Mouse (Mus musculus) kidney, embryonic 14.5 days (tissue): ENCODE measurements around the gene Cdk5r1. TPM values are rescaled to one million over a fixed set of nuclear protein-coding genes. Genes with fewer than 3 reads are reported as not detected.

Source experiments
- ATAC-seq: fragments of 200-750 bp; cut with Nextera tagmentation; 2 replicates; pipeline ENCODE4 v1.8.0; 2017; ENCODE audit warnings: moderate number of reproducible peaks, mild to moderate bottlenecking, moderate TSS enrichment, moderate library complexity; ENCODE audit not compliant: low FRiP score, low TSS enrichment
- H3K27ac ChIP-seq: fragments of 300-500 bp; sonication (generic); 2 replicates; pipeline ENCODE4 v1.5.1; 2014; ENCODE audit warnings: low read depth, mild to moderate bottlenecking, low read length, moderate library complexity, mixed read lengths
- H3K27me3 ChIP-seq: fragments of 300-500 bp; sonication (generic); 2 replicates; pipeline ENCODE4 v1.6.1; 2014; ENCODE audit warnings: mild to moderate bottlenecking, low read length; ENCODE audit not compliant: control insufficient read depth, insufficient read depth
- H3K36me3 ChIP-seq: fragments of 300-500 bp; sonication (generic); 2 replicates; pipeline ENCODE4 v1.6.1; 2014; ENCODE audit warnings: low read length, mixed read lengths; ENCODE audit not compliant: control insufficient read depth, insufficient read depth
- H3K4me1 ChIP-seq: fragments of 300-500 bp; sonication (generic); 2 replicates; pipeline ENCODE4 v1.6.1; 2014; ENCODE audit warnings: low read length, mixed read lengths; ENCODE audit not compliant: control insufficient read depth, insufficient read depth
- H3K4me2 ChIP-seq: fragments of 300-500 bp; sonication (generic); replicated peaks from 2 replicates; pipeline ENCODE4 v1.6.1; 2014; ENCODE audit warnings: low read depth, mild to moderate bottlenecking, low read length
- H3K4me3 ChIP-seq: fragments of 300-500 bp; sonication (generic); 2 replicates; pipeline ENCODE4 v1.5.1; 2014; ENCODE audit warnings: mild to moderate bottlenecking, low read length
- H3K9ac ChIP-seq: fragments of 300-500 bp; sonication (generic); 2 replicates; pipeline ENCODE4 v1.6.1; 2014; ENCODE audit warnings: low read depth, mild to moderate bottlenecking, low read length, moderate library complexity
- H3K9me3 ChIP-seq: fragments of 300-500 bp; sonication (generic); 2 replicates; pipeline ENCODE4 v1.6.1; 2016; ENCODE audit warnings: low read length; ENCODE audit not compliant: control insufficient read depth
- WGBS: fragments of 180-500 bp; shearing (Covaris S2); extraction: QIAGEN DNeasy Blood & Tissue Kit; methylation state at CpG from one replicate; pipeline ENCODE4 v1.1.7; 2014; 5-methylcytosine and 5-hydroxymethylcytosine counted together
- polyA plus RNA-seq: library from polyadenylated mRNA; unstranded; fragments of >200 nt; fragmentation: Nextera tagmentation; extraction: Ambion mirVana; gene quantifications from 2 replicates; pipeline ENCODE4 v1.2.1, GENCODE M21; 2014

Cdk5r1 gene
- 0.84 and 1.6 TPM in 2 replicates for polyA plus RNA-seq

GRCm38 (mm10) chr11:80476222-80477189, at the start of gene Cdk5r1:
Cdk5r1 (plus strand) TSS chr11:80477023.
- Histone ChIP-seq H3K36me3 (peaks cover 19% of the 10 kb centered on the region), H3K4me2 (peak within 1 kb of the TSS; percentile 99)

GRCm38 (mm10) chr11:80428381-80429008, 48.3 kb upstream of the Cdk5r1 start, which contains the start of gene Psmd11:
Psmd11 (plus strand) TSS chr11:80428615.
- H3K9ac ChIP-seq = peak within 1 kb of the TSS; percentile 96
- peaks cover 16% of the 10 kb centered on the region for H3K36me3 ChIP-seq
- under 1% methylated on average over 56 of the region's 58 CpGs for WGBS
- peak within 1 kb of the TSS; percentile 65; the same call in 1 of the 2 replicates for H3K27ac ChIP-seq
- peak within 1 kb of the TSS; percentile 99 for H3K4me3 ChIP-seq
- peak within 1 kb of the TSS; percentile 49 for H3K4me2 ChIP-seq
- no peaks in the 10 kb centered on the region for H3K9me3 ChIP-seq
- peak; percentile 99 for ATAC-seq
- H3K4me1 ChIP-seq = peaks cover 7% of the 10 kb centered on the region
- no peaks in the 10 kb centered on the region for H3K27me3 ChIP-seq

More at GRCm38 (mm10) chr11:80476222-80477189, at the start of gene Cdk5r1:
- peak; percentile 91 for ATAC-seq
- Histone ChIP-seq H3K9me3 (no peaks in the 10 kb centered on the region), H3K27ac (peak within 1 kb of the TSS; percentile 77), H3K27me3 (no peaks in the 10 kb centered on the region), H3K4me3 (peak within 1 kb of the TSS; percentile 74), H3K9ac (peak within 1 kb of the TSS; percentile 73), H3K4me1 (peaks cover 12% of the 10 kb centered on the region)
- under 1% methylated on average over 75 of the region's 116 CpGs for WGBS

GRCm38 (mm10) chr11:80429009-80429475, 47.8 kb upstream of the Cdk5r1 start:
- Histone ChIP-seq H3K4me3 (peak overlapping the region; percentile 99), H3K9ac (peak overlapping the region; percentile 96), H3K9me3 (no peaks in the 10 kb centered on the region), H3K27ac (peak overlapping the region; percentile 65; the same call in 1 of the 2 replicates), H3K36me3 (peaks cover 20% of the 10 kb centered on the region), H3K4me1 (peaks cover 7% of the 10 kb centered on the region), H3K27me3 (no peaks in the 10 kb centered on the region), H3K4me2 (peak overlapping the region; percentile 49)
- WGBS = under 1% methylated on average over 37 of the region's 37 CpGs
- ATAC-seq = no peak; the same call in none of the 2 replicates

- H3K27ac ChIP-seq = no peak overlapping the region
Measured at GRCm38 (mm10) chr11:80429500-80430166, 47.2 kb upstream of the Cdk5r1 start.

GRCm38 (mm10) chr11:80430366-80430910, 46.4 kb upstream of the Cdk5r1 start:
- H3K9ac ChIP-seq = no peak overlapping the region
- no peak overlapping the region for H3K27ac ChIP-seq
- H3K27me3 ChIP-seq = no peaks in the 10 kb centered on the region
- peaks cover 28% of the 10 kb centered on the region for H3K36me3 ChIP-seq
- no peak overlapping the region for H3K4me3 ChIP-seq
- ATAC-seq = no peak
- peaks cover 7% of the 10 kb centered on the region for H3K4me1 ChIP-seq
- H3K9me3 ChIP-seq = no peaks in the 10 kb centered on the region
- no peak overlapping the region for H3K4me2 ChIP-seq
- WGBS = 81% methylated on average over 3 of the region's 3 CpGs

More at GRCm38 (mm10) chr11:80429500-80430166, 47.2 kb upstream of the Cdk5r1 start:
- H3K4me2 ChIP-seq = peak overlapping the region; percentile 49
- 57% methylated on average over 14 of the region's 14 CpGs for WGBS
- H3K36me3 ChIP-seq = peaks cover 23% of the 10 kb centered on the region
- H3K4me3 ChIP-seq = peak overlapping the region; percentile 99
- no peaks in the 10 kb centered on the region for H3K27me3 ChIP-seq
- no peak for ATAC-seq
- H3K4me1 ChIP-seq = peaks cover 7% of the 10 kb centered on the region
- no peaks in the 10 kb centered on the region for H3K9me3 ChIP-seq
- peak overlapping the region; percentile 96 for H3K9ac ChIP-seq

GRCm38 (mm10) chr11:80446916-80447315, 29.9 kb upstream of the Cdk5r1 start:
- Histone ChIP-seq H3K9ac (no peak overlapping the region), H3K4me1 (no peaks in the 10 kb centered on the region), H3K27ac (no peak overlapping the region), H3K9me3 (no peaks in the 10 kb centered on the region), H3K4me3 (no peak overlapping the region), H3K36me3 (peaks cover 69% of the 10 kb centered on the region), H3K27me3 (no peaks in the 10 kb centered on the region), H3K4me2 (no peak overlapping the region)
- 95% methylated on average over 3 of the region's 3 CpGs for WGBS
- no peak for ATAC-seq

GRCm38 (mm10) chr11:80449859-80450258, 27.0 kb upstream of the Cdk5r1 start:
- H3K4me2 ChIP-seq = no peak overlapping the region
- no peak overlapping the region for H3K9ac ChIP-seq
- H3K4me1 ChIP-seq = no peaks in the 10 kb centered on the region
- no peaks in the 10 kb centered on the region for H3K9me3 ChIP-seq
- peaks cover 56% of the 10 kb centered on the region for H3K36me3 ChIP-seq
- no peak for ATAC-seq
- WGBS = 87% methylated on average over 2 of the region's 2 CpGs
- H3K27ac ChIP-seq = no peak overlapping the region
- no peaks in the 10 kb centered on the region for H3K27me3 ChIP-seq
- H3K4me3 ChIP-seq = no peak overlapping the region

- Histone ChIP-seq H3K4me3 (no peak overlapping the region), H3K9ac (no peak overlapping the region), H3K27ac (no peak overlapping the region), H3K4me1 (no peaks in the 10 kb centered on the region), H3K36me3 (peaks cover 49% of the 10 kb centered on the region), H3K9me3 (no peaks in the 10 kb centered on the region), H3K4me2 (no peak overlapping the region), H3K27me3 (no peaks in the 10 kb centered on the region)
- WGBS = 89% methylated on average over 3 of the region's 3 CpGs
- no peak for ATAC-seq
Measured at GRCm38 (mm10) chr11:80452242-80452641, 24.6 kb upstream of the Cdk5r1 start.
